Mouse (Mus musculus): Measurements from ENCODE around the gene Apobr. TPM values are rescaled to one million over a fixed set of nuclear protein-coding genes. Genes with fewer than 3 reads are reported as not detected.

The Apobr gene
- total RNA-seq, 2 experiments from 2014 or later = 5.9 to 6.1 TPM

DNA sequence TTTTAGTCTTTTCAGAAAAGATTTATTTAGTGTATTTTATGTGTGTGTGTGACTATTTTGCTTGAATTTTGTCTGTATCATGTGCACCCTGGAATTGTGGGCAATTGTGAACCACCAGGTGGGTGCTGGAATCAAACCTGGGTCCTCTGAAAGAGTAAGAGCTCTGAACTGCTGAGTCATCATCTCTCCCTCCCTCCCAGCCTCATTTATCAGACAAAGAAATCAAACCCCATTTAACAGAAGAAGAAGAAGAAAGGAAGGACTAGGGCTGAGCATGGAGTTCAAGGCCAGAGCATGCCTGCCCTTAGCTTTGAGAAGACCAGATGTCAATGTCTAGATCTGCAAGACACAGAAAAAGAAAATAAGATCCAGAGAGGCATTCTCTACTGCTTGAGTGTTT, 50.6 kb downstream of the Apobr start:
- no peak for ATAC-seq (replicated peaks; ENCODE audit: low FRiP score, poor library complexity, severe bottlenecking)

DNA sequence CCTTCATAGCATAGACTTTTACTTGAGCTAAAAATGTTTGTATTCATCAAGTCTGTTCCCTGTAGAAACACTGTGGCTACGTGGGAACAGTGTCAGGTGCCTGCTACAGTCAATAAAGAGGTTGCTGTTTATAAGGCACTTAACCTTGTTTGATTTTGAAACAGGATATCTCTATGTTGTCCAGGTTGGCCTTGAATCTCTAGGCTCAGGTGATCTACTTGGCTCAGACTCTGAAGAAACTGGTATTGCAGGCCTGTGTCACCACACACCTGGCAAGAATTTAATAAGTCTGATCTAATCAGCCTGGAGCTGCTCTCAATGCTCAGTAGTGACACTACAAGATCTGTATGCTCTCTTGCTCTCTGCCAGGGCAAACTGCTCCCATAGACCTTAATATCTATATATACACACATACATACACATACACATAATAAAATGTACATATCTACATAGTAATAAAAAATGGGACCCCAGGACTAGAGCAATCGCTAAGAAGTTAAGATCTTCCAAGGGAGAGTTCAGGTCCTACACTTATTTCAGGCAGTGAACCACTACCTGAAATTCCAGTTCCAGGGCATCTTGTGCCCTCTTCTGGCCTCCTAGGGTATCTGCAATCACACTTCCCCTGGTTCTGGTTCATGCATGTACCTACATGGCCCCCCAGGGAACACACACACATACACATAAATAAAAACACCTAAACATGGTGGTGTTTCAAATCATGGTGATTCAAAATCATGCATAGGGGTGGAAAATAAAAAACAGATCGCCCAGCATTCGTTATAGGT, 52.2 kb downstream of the Apobr start:
- no peak for ATAC-seq (replicated peaks; ENCODE audit: low FRiP score, poor library complexity, severe bottlenecking)

Other genes starting within 250 kb of the Apobr start
- 13.4 and 22.7 TPM in 2 replicates for gene Lat, start 215.4 kb upstream of the Apobr start, total RNA-seq (2015; ENCODE audit: low replicate concordance)
- 1.7 and 3.5 TPM in 2 replicates for gene Lat, start 215.4 kb upstream of the Apobr start, total RNA-seq (2017; ENCODE audit: low replicate concordance)
- 7.6 and 8.0 TPM in 2 replicates for gene Spns1, start 207.5 kb upstream of the Apobr start, total RNA-seq (2015; ENCODE audit: low replicate concordance)
- 3.1 and 5.8 TPM in 2 replicates for gene Spns1, start 207.5 kb upstream of the Apobr start, total RNA-seq (2017; ENCODE audit: low replicate concordance)
- gene Nfatc2ip, start 188.2 kb upstream of the Apobr start, total RNA-seq (2015; ENCODE audit: low replicate concordance) = 7.6 and 10.1 TPM in 2 replicates
- gene Nfatc2ip, start 188.2 kb upstream of the Apobr start, total RNA-seq (2017; ENCODE audit: low replicate concordance) = 21.7 and 22.7 TPM in 2 replicates
- 18.4 and 35.2 TPM in 2 replicates for gene Cd19, start 170.1 kb upstream of the Apobr start, total RNA-seq (2015; ENCODE audit: low replicate concordance)
- 11.2 and 18.8 TPM in 2 replicates for gene Cd19, start 170.1 kb upstream of the Apobr start, total RNA-seq (2017; ENCODE audit: low replicate concordance)
- gene Rabep2, start 156.2 kb upstream of the Apobr start, total RNA-seq (2015; ENCODE audit: low replicate concordance) = 4.3 and 8.0 TPM in 2 replicates
- 1.4 and 7.2 TPM in 2 replicates for gene Rabep2, start 156.2 kb upstream of the Apobr start, total RNA-seq (2017; ENCODE audit: low replicate concordance)
- 2.2 TPM in 1 of 2 replicates, not detected in the other for gene Atp2a1, start 121.8 kb upstream of the Apobr start, total RNA-seq (2015; ENCODE audit: low replicate concordance)
- not detected in 2 replicates for gene Atp2a1, start 121.8 kb upstream of the Apobr start, total RNA-seq (2017; ENCODE audit: low replicate concordance)
- gene Sh2b1, start 109.5 kb upstream of the Apobr start, total RNA-seq (2015; ENCODE audit: low replicate concordance) = 4.7 and 12.6 TPM in 2 replicates
- 4.1 and 4.6 TPM in 2 replicates for gene Sh2b1, start 109.5 kb upstream of the Apobr start, total RNA-seq (2017; ENCODE audit: low replicate concordance)
- 23.8 and 28.1 TPM in 2 replicates for gene Tufm, start 97.6 kb upstream of the Apobr start, total RNA-seq (2015; ENCODE audit: low replicate concordance)
- gene Tufm, start 97.6 kb upstream of the Apobr start, total RNA-seq (2017; ENCODE audit: low replicate concordance) = 10.7 and 11.6 TPM in 2 replicates
- 94.7 and 95.1 TPM in 2 replicates for gene Atxn2l, start 81.5 kb upstream of the Apobr start, total RNA-seq (2015; ENCODE audit: low replicate concordance)
- gene Atxn2l, start 81.5 kb upstream of the Apobr start, total RNA-seq (2017; ENCODE audit: low replicate concordance) = 71.8 and 75.6 TPM in 2 replicates
- 42.3 and 63.8 TPM in 2 replicates for gene Eif3c, start 18.5 kb upstream of the Apobr start, total RNA-seq (2015; ENCODE audit: low replicate concordance)
- gene Eif3c, start 18.5 kb upstream of the Apobr start, total RNA-seq (2017; ENCODE audit: low replicate concordance) = 77.8 and 113 TPM in 2 replicates
- 2.9 and 17.2 TPM in 2 replicates for gene Cln3, start 875 bp downstream of the Apobr start, total RNA-seq (2015; ENCODE audit: low replicate concordance)
- gene Cln3, start 875 bp downstream of the Apobr start, total RNA-seq (2017; ENCODE audit: low replicate concordance) = 1.9 and 3.9 TPM in 2 replicates
- gene Il27, start 10.0 kb downstream of the Apobr start, total RNA-seq (2015; ENCODE audit: low replicate concordance) = 1.3 TPM in 1 of 2 replicates, not detected in the other
- not detected in 2 replicates for gene Il27, start 10.0 kb downstream of the Apobr start, total RNA-seq (2017; ENCODE audit: low replicate concordance)
- gene Nupr1, start 45.9 kb downstream of the Apobr start, total RNA-seq (2015; ENCODE audit: low replicate concordance) = 2.5 TPM in 1 of 2 replicates, not detected in the other
- 1.2 and 15.8 TPM in 2 replicates for gene Nupr1, start 45.9 kb downstream of the Apobr start, total RNA-seq (2017; ENCODE audit: low replicate concordance)
- gene Sgf29, start 64.4 kb downstream of the Apobr start, total RNA-seq (2015; ENCODE audit: low replicate concordance) = 36.8 and 54.1 TPM in 2 replicates
- gene Sgf29, start 64.4 kb downstream of the Apobr start, total RNA-seq (2017; ENCODE audit: low replicate concordance) = 0.83 and 10.9 TPM in 2 replicates
- gene Sult1a1, start 91.5 kb downstream of the Apobr start, total RNA-seq (2015; ENCODE audit: low replicate concordance) = 4.0 TPM in 1 of 2 replicates, not detected in the other
- 6.4 TPM in 1 of 2 replicates, not detected in the other for gene Sult1a1, start 91.5 kb downstream of the Apobr start, total RNA-seq (2017; ENCODE audit: low replicate concordance)
- 9.2 and 21.3 TPM in 2 replicates for gene Bola2, start 110.5 kb downstream of the Apobr start, total RNA-seq (2015; ENCODE audit: low replicate concordance)
- 5.1 and 46.8 TPM in 2 replicates for gene Bola2, start 110.5 kb downstream of the Apobr start, total RNA-seq (2017; ENCODE audit: low replicate concordance)
- 0.84 and 1.4 TPM in 2 replicates for gene Slx1b, start 110.8 kb downstream of the Apobr start, total RNA-seq (2015; ENCODE audit: low replicate concordance)
- gene Slx1b, start 110.8 kb downstream of the Apobr start, total RNA-seq (2017; ENCODE audit: low replicate concordance) = 1.9 and 3.2 TPM in 2 replicates
- 103 and 171 TPM in 2 replicates for gene Coro1a, start 122.8 kb downstream of the Apobr start, total RNA-seq (2015; ENCODE audit: low replicate concordance)
- 101 and 106 TPM in 2 replicates for gene Coro1a, start 122.8 kb downstream of the Apobr start, total RNA-seq (2017; ENCODE audit: low replicate concordance)
- gene Mapk3, start 174.7 kb downstream of the Apobr start, total RNA-seq (2015; ENCODE audit: low replicate concordance) = 46.5 and 49.0 TPM in 2 replicates
- 18.6 and 19.3 TPM in 2 replicates for gene Mapk3, start 174.7 kb downstream of the Apobr start, total RNA-seq (2017; ENCODE audit: low replicate concordance)
- 9.2 and 11.9 TPM in 2 replicates for gene Gdpd3, start 181.4 kb downstream of the Apobr start, total RNA-seq (2015; ENCODE audit: low replicate concordance)
- gene Gdpd3, start 181.4 kb downstream of the Apobr start, total RNA-seq (2017; ENCODE audit: low replicate concordance) = 8.1 TPM in 1 of 2 replicates, not detected in the other
- gene Ypel3, start 192.0 kb downstream of the Apobr start, total RNA-seq (2015; ENCODE audit: low replicate concordance) = 182 and 256 TPM in 2 replicates
- 61.6 and 74.1 TPM in 2 replicates for gene Ypel3, start 192.0 kb downstream of the Apobr start, total RNA-seq (2017; ENCODE audit: low replicate concordance)
- 2.1 and 4.3 TPM in 2 replicates for gene Tbx6, start 196.5 kb downstream of the Apobr start, total RNA-seq (2015; ENCODE audit: low replicate concordance)
- 2.6 and 2.7 TPM in 2 replicates for gene Tbx6, start 196.5 kb downstream of the Apobr start, total RNA-seq (2017; ENCODE audit: low replicate concordance)
- 63.7 and 105 TPM in 2 replicates for gene Ppp4c, start 207.6 kb downstream of the Apobr start, total RNA-seq (2015; ENCODE audit: low replicate concordance)
- 52.8 and 67.6 TPM in 2 replicates for gene Ppp4c, start 207.6 kb downstream of the Apobr start, total RNA-seq (2017; ENCODE audit: low replicate concordance)
- not detected in 2 replicates for gene Fam57b, start 212.7 kb downstream of the Apobr start, total RNA-seq (2015; ENCODE audit: low replicate concordance)
- gene Fam57b, start 212.7 kb downstream of the Apobr start, total RNA-seq (2017; ENCODE audit: low replicate concordance) = not detected in 2 replicates
- not detected in 2 replicates for gene 4930451I11Rik, start 246.7 kb downstream of the Apobr start, total RNA-seq (2015; ENCODE audit: low replicate concordance)
- gene 4930451I11Rik, start 246.7 kb downstream of the Apobr start, total RNA-seq (2017; ENCODE audit: low replicate concordance) = not detected in 2 replicates

All from erythroid progenitor cell, adult 5-6 weeks (primary cell).